Mouse (Mus musculus): Measurements from ENCODE around the gene Dcdc2c. TPM values are rescaled to one million over a fixed set of nuclear protein-coding genes. Genes with fewer than 3 reads are reported as not detected.
A peak's percentile ranks its signal among the peaks of the same experiment; 100 is the strongest.

Dcdc2c gene
- polyA plus RNA-seq, 1 experiment from 2014 or later: not detected

DNA sequence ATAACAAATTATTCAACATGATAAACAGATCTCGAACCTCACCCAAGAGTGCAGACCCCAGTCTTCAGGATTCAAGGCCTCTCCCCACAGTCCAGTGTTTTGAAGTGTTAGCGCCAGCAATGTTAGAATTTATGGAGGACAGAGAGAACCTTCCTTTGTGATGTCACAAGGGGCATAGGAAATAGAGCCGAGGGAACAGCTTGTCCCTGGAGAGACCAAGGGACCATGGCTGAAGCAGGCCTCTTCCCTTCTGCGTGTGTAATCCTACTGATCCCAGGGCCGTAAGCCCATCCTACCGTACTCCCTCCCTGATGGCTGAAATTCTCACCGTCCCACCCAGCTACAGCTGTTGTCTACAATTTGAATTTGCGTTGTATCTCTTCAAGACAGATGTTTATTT is 30.2 kb upstream of the Dcdc2c start, which contains the start of gene Allc:
TSS of gene Allc (minus strand) at position 101 of the 400 bp plus-strand sequence.
- Histone ChIP-seq H3K27ac (ENCODE audit: low read depth, low read length) (no peak within 1 kb of the TSS), H3K4me2 (ENCODE audit: low read depth) (no peak within 1 kb of the TSS), H3K27me3 (ENCODE audit: control insufficient read depth, insufficient read depth, low read length) (no peaks in the 10 kb centered on the region), H3K4me1 (ENCODE audit: control insufficient read depth, insufficient read depth, low read length) (no peaks in the 10 kb centered on the region), H3K4me3 (ENCODE audit: low read depth, low read length) (no peak within 1 kb of the TSS), H3K9ac (ENCODE audit: low read length) (no peak within 1 kb of the TSS), H3K36me3 (ENCODE audit: control insufficient read depth, insufficient read depth, low read length) (no peaks in the 10 kb centered on the region), H3K9me3 (ENCODE audit: control insufficient read depth, low read length) (no peaks in the 10 kb centered on the region)
- ATAC-seq (ENCODE audit: insufficient read depth, low FRiP score, low TSS enrichment) (no peak), DNase-seq (ENCODE audit: low spot score) (no peak)
- WGBS: 88% methylated on average over 8 of the region's 8 CpGs

DNA sequence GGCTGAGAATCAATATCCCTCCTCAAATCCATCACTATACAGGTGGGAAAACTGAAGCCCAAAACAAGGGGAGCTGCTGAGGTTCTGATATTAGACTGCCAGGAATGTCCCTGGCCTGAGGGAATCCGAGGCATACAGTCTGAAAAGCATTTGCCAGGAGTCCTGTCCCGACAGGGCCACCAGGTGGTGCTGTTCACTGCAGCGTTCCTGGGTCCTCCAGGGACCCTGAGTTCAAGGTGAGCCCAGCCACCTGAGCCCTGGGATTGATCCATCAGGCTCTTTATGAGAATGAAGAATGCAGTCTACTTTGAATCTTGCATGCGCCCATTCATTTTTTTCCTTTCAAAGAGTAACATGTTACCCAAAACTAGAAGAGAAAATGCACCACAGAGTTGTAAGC is 26.9 kb upstream of the Dcdc2c start:
- no peaks in the 10 kb centered on the region for H3K36me3 ChIP-seq (ENCODE audit: control insufficient read depth, insufficient read depth, low read length)
- no peak overlapping the region for H3K4me2 ChIP-seq (ENCODE audit: low read depth)
- H3K9ac ChIP-seq (ENCODE audit: low read length): no peak overlapping the region
- 33% methylated on average over 4 of the region's 4 CpGs for WGBS
- no peaks in the 10 kb centered on the region for H3K4me1 ChIP-seq (ENCODE audit: control insufficient read depth, insufficient read depth, low read length)
- no peak overlapping the region for H3K4me3 ChIP-seq (ENCODE audit: low read depth, low read length)
- no peaks in the 10 kb centered on the region for H3K9me3 ChIP-seq (ENCODE audit: control insufficient read depth, low read length)
- DNase-seq (ENCODE audit: low spot score) (peak; percentile 36), ATAC-seq (ENCODE audit: insufficient read depth, low FRiP score, low TSS enrichment) (no peak)
- no peaks in the 10 kb centered on the region for H3K27me3 ChIP-seq (ENCODE audit: control insufficient read depth, insufficient read depth, low read length)
- H3K27ac ChIP-seq (ENCODE audit: low read depth, low read length): no peak overlapping the region

DNA sequence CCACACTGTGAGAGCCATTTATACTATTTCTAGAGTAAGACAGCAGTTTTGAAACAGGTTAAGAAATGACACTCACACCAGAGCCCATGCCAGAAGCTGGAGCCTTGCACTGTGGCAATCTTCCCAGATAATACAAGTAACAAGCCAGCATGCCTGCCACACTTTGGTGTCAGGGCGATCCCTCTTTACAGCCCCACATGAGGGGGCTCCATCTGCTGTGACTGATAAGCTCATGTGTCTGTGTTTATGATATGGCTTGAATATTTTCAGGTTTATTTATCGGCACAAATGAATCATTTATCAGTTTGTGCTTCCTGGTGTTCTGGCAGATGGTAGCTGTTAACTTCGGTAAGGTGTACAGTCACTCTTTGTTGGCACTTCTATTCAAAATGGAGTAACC is 25.9 kb upstream of the Dcdc2c start:
- Histone ChIP-seq H3K4me1 (ENCODE audit: control insufficient read depth, insufficient read depth, low read length) (no peaks in the 10 kb centered on the region), H3K27me3 (ENCODE audit: control insufficient read depth, insufficient read depth, low read length) (no peaks in the 10 kb centered on the region), H3K9me3 (ENCODE audit: control insufficient read depth, low read length) (no peaks in the 10 kb centered on the region), H3K36me3 (ENCODE audit: control insufficient read depth, insufficient read depth, low read length) (no peaks in the 10 kb centered on the region), H3K9ac (ENCODE audit: low read length) (no peak overlapping the region), H3K27ac (ENCODE audit: low read depth, low read length) (no peak overlapping the region), H3K4me2 (ENCODE audit: low read depth) (no peak overlapping the region), H3K4me3 (ENCODE audit: low read depth, low read length) (no peak overlapping the region)
- WGBS: 91% methylated on average over 3 of the region's 3 CpGs
- no peak for ATAC-seq (ENCODE audit: insufficient read depth, low FRiP score, low TSS enrichment)
- no peak for DNase-seq (ENCODE audit: low spot score)

DNA sequence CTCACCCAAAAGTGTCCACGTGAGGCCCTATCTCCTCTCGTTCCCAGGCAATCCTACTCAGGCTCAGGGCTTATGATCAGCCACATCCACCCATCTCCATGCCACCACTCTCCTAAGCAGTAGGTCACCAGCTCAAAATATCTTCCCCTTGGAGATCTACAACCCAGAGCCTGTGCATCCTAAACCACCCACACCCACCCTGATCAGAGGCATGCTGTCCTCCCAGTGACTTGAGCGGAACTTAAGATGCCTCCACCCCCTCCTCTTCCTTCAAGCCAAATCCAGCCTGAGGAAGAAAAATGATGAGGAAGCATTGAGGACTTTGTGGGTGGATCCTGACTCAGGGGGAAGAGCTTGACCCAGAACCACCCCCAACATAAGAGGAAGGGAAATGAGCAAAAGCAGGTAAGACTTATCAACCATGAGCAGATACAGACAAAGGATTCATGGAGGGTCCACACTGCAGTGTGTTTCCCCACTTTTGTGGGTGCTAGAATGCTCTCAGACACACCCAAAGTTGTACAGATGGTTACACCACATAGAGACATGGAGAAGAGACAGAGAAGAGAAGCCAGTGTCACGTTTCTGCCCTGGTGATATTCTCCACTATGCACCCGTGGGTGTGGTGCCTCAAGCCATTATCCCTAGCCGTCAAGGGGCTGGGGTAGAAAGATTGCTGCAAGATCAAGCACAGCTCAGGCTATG is 23.3 kb upstream of the Dcdc2c start:
- DNase-seq (ENCODE audit: low spot score) (no peak), ATAC-seq (ENCODE audit: insufficient read depth, low FRiP score, low TSS enrichment) (no peak)
- WGBS: 73% methylated on average over 6 of the region's 6 CpGs

DNA sequence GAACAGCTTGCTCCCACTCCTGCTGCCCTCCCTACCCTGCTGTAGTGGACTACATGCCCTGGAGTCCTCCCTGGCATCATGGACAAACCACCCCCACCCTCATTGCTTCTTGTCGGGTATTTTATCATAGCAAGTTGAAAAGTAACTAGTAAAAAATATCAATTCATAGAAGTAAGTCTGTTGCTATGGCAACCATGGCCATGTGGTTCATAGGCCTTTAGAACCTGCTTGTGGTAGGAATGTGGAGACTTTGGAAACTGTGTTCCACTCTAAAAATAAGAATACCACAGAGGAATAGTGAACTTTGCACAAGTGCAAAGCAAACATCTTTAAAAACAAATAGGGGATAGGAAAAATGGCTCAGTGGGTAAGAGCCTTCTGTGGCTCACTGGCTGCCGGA is 20.0 kb upstream of the Dcdc2c start:
- Histone ChIP-seq H3K4me3 (ENCODE audit: low read depth, low read length) (no peak overlapping the region), H3K4me2 (ENCODE audit: low read depth) (no peak overlapping the region), H3K27ac (ENCODE audit: low read depth, low read length) (no peak overlapping the region), H3K4me1 (ENCODE audit: control insufficient read depth, insufficient read depth, low read length) (no peaks in the 10 kb centered on the region), H3K36me3 (ENCODE audit: control insufficient read depth, insufficient read depth, low read length) (no peaks in the 10 kb centered on the region), H3K27me3 (ENCODE audit: control insufficient read depth, insufficient read depth, low read length) (no peaks in the 10 kb centered on the region), H3K9ac (ENCODE audit: low read length) (no peak overlapping the region), H3K9me3 (ENCODE audit: control insufficient read depth, low read length) (no peaks in the 10 kb centered on the region)
- ATAC-seq (ENCODE audit: insufficient read depth, low FRiP score, low TSS enrichment): no peak
- DNase-seq (ENCODE audit: low spot score): no peak
- 93% methylated on average over 2 of the region's 2 CpGs for WGBS

More for the DNA sequence above, 23.3 kb upstream of the Dcdc2c start:
- Histone ChIP-seq H3K9me3 (ENCODE audit: control insufficient read depth, low read length) (no peaks in the 10 kb centered on the region), H3K4me2 (ENCODE audit: low read depth) (no peak overlapping the region), H3K27me3 (ENCODE audit: control insufficient read depth, insufficient read depth, low read length) (no peaks in the 10 kb centered on the region), H3K4me1 (ENCODE audit: control insufficient read depth, insufficient read depth, low read length) (no peaks in the 10 kb centered on the region), H3K9ac (ENCODE audit: low read length) (no peak overlapping the region), H3K27ac (ENCODE audit: low read depth, low read length) (no peak overlapping the region), H3K36me3 (ENCODE audit: control insufficient read depth, insufficient read depth, low read length) (no peaks in the 10 kb centered on the region), H3K4me3 (ENCODE audit: low read depth, low read length) (no peak overlapping the region)

DNA sequence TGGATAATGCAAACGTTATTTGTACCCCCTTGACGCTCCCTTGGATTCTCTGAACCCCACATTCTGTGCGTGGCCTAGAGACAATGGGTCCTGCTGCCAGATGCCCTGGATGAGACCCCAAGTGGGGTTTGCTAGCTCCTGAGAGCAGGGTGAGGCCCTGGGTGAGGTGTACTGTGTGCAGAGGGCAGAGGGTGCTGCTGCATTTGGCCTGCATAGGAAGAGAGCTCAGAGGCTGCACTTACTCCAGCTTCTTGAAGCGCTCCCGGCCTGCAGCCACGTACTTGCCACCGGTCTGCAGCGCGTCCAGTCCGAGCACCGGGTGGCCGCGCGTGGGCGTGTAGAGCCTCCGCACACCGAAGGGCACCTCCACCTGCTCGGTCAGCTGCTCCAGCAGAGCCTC is 424 bp downstream of the Dcdc2c start:
- Histone ChIP-seq H3K36me3 (ENCODE audit: control insufficient read depth, insufficient read depth, low read length) (no peaks in the 10 kb centered on the region), H3K27ac (ENCODE audit: low read depth, low read length) (no peak overlapping the region), H3K9me3 (ENCODE audit: control insufficient read depth, low read length) (no peaks in the 10 kb centered on the region), H3K4me2 (ENCODE audit: low read depth) (no peak overlapping the region), H3K4me1 (ENCODE audit: control insufficient read depth, insufficient read depth, low read length) (no peaks in the 10 kb centered on the region), H3K27me3 (ENCODE audit: control insufficient read depth, insufficient read depth, low read length) (no peaks in the 10 kb centered on the region), H3K9ac (ENCODE audit: low read length) (no peak overlapping the region), H3K4me3 (ENCODE audit: low read depth, low read length) (no peak overlapping the region)
- 45% methylated on average over 16 of the region's 18 CpGs for WGBS
- DNase-seq (ENCODE audit: low spot score): no peak
- ATAC-seq (ENCODE audit: insufficient read depth, low FRiP score, low TSS enrichment): no peak

DNA sequence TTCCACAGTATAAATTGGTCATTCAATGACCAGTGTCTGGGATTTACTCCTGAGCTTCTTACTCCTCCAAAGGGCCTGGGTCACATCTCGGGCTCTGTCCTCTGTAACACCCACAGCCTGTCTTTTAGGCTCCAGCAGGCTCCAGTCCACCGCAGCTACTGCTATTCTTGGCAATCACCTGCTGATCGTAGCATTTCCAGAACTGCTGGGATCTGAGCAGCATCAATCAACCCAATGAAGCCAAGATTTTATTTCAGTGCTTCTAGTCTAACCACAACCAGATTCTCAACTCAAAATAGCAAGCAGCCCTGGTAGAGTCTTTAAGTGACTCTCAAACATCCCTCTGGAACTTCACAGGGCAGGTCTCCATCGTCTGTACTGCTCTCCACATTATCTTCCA is 3.3 kb downstream of the Dcdc2c start:
- no peak overlapping the region for H3K27ac ChIP-seq (ENCODE audit: low read depth, low read length)
- H3K27me3 ChIP-seq (ENCODE audit: control insufficient read depth, insufficient read depth, low read length): no peaks in the 10 kb centered on the region
- no peak overlapping the region for H3K4me3 ChIP-seq (ENCODE audit: low read depth, low read length)
- H3K9ac ChIP-seq (ENCODE audit: low read length): no peak overlapping the region
- no peak for DNase-seq (ENCODE audit: low spot score)
- no peaks in the 10 kb centered on the region for H3K4me1 ChIP-seq (ENCODE audit: control insufficient read depth, insufficient read depth, low read length)
- H3K9me3 ChIP-seq (ENCODE audit: control insufficient read depth, low read length): no peaks in the 10 kb centered on the region
- no peak overlapping the region for H3K4me2 ChIP-seq (ENCODE audit: low read depth)
- 79% methylated on average over 4 of the region's 4 CpGs for WGBS
- H3K36me3 ChIP-seq (ENCODE audit: control insufficient read depth, insufficient read depth, low read length): no peaks in the 10 kb centered on the region
- no peak for ATAC-seq (ENCODE audit: insufficient read depth, low FRiP score, low TSS enrichment)

DNA sequence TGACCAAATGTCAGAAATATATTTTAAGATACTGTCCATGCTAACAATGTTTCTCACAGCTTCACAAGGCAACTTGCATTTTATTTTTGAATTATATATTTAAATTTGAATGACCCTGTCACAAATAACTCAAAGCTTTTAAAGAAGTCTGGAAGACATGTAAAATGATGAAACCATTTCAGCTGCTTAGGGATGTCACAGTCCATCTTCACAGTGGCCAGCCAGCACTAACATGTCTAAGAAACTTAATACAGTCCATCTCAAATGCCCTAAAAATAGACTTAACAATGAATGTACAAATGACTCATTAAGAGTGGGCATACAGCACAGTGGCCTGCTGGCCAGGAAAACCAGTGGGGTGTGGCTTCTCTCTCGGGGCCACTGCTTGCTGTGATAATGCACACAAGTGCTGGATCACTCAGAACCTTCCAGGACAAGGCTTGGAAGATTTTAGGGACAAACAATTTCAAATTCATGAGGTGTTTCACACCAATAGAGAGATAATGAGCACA is 37.9 kb downstream of the Dcdc2c start:
- Histone ChIP-seq H3K4me3 (ENCODE audit: low read depth, low read length) (no peak overlapping the region), H3K27ac (ENCODE audit: low read depth, low read length) (no peak overlapping the region), H3K9me3 (ENCODE audit: control insufficient read depth, low read length) (no peaks in the 10 kb centered on the region), H3K27me3 (ENCODE audit: control insufficient read depth, insufficient read depth, low read length) (no peaks in the 10 kb centered on the region), H3K4me1 (ENCODE audit: control insufficient read depth, insufficient read depth, low read length) (no peaks in the 10 kb centered on the region), H3K36me3 (ENCODE audit: control insufficient read depth, insufficient read depth, low read length) (no peaks in the 10 kb centered on the region), H3K9ac (ENCODE audit: low read length) (no peak overlapping the region), H3K4me2 (ENCODE audit: low read depth) (no peak overlapping the region)
- DNase-seq (ENCODE audit: low spot score) (no peak), ATAC-seq (ENCODE audit: insufficient read depth, low FRiP score, low TSS enrichment) (no peak)
- 68% methylated on average over 1 of the region's 1 CpGs for WGBS

DNA sequence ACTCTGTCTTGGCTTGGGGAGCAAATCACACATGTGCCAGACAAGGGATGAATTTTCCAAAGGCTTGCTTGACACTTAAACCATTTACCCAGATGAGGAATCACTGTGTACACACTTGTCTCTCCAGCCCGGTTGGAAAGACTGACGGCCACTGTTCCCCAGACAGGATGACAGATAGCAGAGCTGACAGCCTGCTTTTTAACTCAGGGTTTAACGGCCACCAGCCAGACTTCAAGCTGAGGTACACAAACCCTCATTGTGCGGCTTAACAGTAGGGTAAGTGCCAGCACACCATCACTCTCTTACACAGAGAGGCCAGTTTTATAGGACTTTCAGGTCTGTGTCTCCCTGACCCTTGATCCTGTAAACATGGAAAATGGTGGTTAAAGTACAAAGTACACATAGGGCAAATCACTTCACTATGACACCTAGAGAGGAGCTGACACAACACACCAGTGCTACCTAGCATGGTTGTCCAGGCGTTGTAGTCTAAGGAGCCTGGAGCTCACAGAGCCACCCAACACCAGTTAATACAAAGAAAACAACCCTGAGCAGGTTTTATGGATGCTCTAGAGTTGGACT is 42.4 kb downstream of the Dcdc2c start:
- 18% methylated on average over 5 of the region's 5 CpGs for WGBS

More for the DNA sequence above, 42.4 kb downstream of the Dcdc2c start:
- Histone ChIP-seq H3K4me1 (ENCODE audit: control insufficient read depth, insufficient read depth, low read length) (no peaks in the 10 kb centered on the region), H3K9ac (ENCODE audit: low read length) (no peak overlapping the region), H3K27ac (ENCODE audit: low read depth, low read length) (no peak overlapping the region), H3K27me3 (ENCODE audit: control insufficient read depth, insufficient read depth, low read length) (no peaks in the 10 kb centered on the region), H3K9me3 (ENCODE audit: control insufficient read depth, low read length) (no peaks in the 10 kb centered on the region), H3K4me3 (ENCODE audit: low read depth, low read length) (no peak overlapping the region), H3K36me3 (ENCODE audit: control insufficient read depth, insufficient read depth, low read length) (no peaks in the 10 kb centered on the region), H3K4me2 (ENCODE audit: low read depth) (no peak overlapping the region)
- ATAC-seq (ENCODE audit: insufficient read depth, low FRiP score, low TSS enrichment): no peak
- DNase-seq (ENCODE audit: low spot score): peak; percentile 27

Data from neural tube, embryonic 11.5 days (tissue).